In the genomic region with DNA sequence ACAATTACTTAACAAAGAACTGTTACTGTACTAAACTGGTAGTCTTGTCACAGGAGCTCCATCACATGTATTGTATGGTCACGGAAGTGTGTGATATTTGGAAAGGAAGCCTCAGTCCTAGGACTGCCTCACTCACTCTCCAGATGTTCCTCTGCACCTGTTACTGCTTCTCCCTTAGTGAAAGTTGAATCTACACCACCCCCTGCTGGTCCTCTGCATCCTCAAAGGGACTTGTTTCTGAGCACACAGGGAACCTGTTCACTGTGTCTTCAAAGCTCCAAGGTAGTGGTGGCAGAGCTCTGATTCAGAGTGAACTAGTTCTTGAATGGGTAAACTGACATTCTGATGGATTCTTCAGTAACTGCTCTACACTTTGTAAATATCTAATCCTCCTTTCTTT, we compare ENCODE assay signal across 18 mouse cellular contexts.
DNase-seq lines count a peak whose midpoint lies in the region; ATAC-seq lines count a peak whose summit lies in the region.
"Had no signal": no experiment of that assay in that cellular context is flagged by ENCODE, and none has a peak within 500 bp of the region (broad histone marks: within the 10 kb centered on the region; RNA-seq: fewer than 3 reads in every experiment).

No protein-coding gene starts in this region.

- DNase-seq in CD4-positive, CD25-positive, alpha-beta regulatory T cell, adult 2 months (ENCODE audit: low read depth, low spot score), result peak; percentile 43
- DNase-seq in induced T-regulatory cell, adult 2 months (ENCODE audit: low read depth), result peak; percentile 7
- DNase-seq in thymus, postnatal 10 days (ENCODE audit: low spot score in 2 of 2), result peak; percentile 50 to 66
- no peak for DNase-seq in gastrocnemius, adult 8-10 months (ENCODE audit: low spot score in 2 of 2)
- DNase-seq: adrenal gland, adult 8-10 months; cerebellum, adult 2 months; cerebellum, postnatal 25 days; kidney, postnatal 25 days; layer of hippocampus, postnatal 36 days; lung, adult 2 months; lung, postnatal 14 days had no signal

- no peak for ATAC-seq in CD4-positive, CD25-positive, alpha-beta regulatory T cell, adult 4 months
- no peak for ATAC-seq in erythroblast, adult 5-6 weeks (replicated peaks; ENCODE audit: low FRiP score, poor library complexity, severe bottlenecking)
- ATAC-seq in activated CD4-positive, CD25-positive, alpha-beta regulatory T cell, adult 4 months, result no peak
- ATAC-seq: forebrain, embryonic 13.5 days; hindbrain, embryonic 16.5 days; intestine, postnatal 0 days; liver, embryonic 12.5 days had no signal

Comparison
In these comparisons a context has a peak if more than half of its experiments do, and no peak if none do; other contexts are left out.
1. DNase-seq: peak in CD4-positive, CD25-positive, alpha-beta regulatory T cell, adult 2 months (single experiment), induced T-regulatory cell, adult 2 months (single experiment) and thymus, postnatal 10 days (2 of 2); none in gastrocnemius, adult 8-10 months (0 of 2).